18 mouse cellular contexts compared by ENCODE assay signal in genomic region chr3:87833482-87833881, GRCm38 (mm10). TPM values are rescaled to one million over a fixed set of nuclear protein-coding genes. Genes with fewer than 3 reads are reported as not detected.
DNase-seq lines count a peak whose midpoint lies in the region; ATAC-seq and TF ChIP-seq lines count a peak whose summit lies in the region.
"Had no signal": no experiment of that assay in that cellular context is flagged by ENCODE, and none has a peak within 500 bp of the region (broad histone marks: within the 10 kb centered on the region; RNA-seq: fewer than 3 reads in every experiment).

No protein-coding gene starts in this region.

- no peaks in the 10 kb centered on the region; the same call in 1 of the 2 replicates for H3K27me3 ChIP-seq in cerebellum, adult 2 months (ENCODE audit: control insufficient read depth, insufficient read depth, low read length)
- H3K27me3 ChIP-seq in liver, embryonic 14.5 days (ENCODE audit: control insufficient read depth, insufficient read depth, low read length), result no peaks in the 10 kb centered on the region
- H3K27me3 ChIP-seq: forebrain, embryonic 13.5 days had no signal

- peak; percentile 4; the same call in 1 of the 2 replicates for TF ChIP-seq CTCF in cerebellum, adult 2 months (IDR thresholded peaks at IDR 0.05; ENCODE audit: borderline replicate concordance, insufficient read depth, low read depth, low read length)
- TF ChIP-seq CTCF in liver, embryonic 14.5 days (IDR thresholded peaks at IDR 0.05; ENCODE audit: low read depth), result peak; percentile 38; the same call in 1 of the 2 replicates

- no peaks in the 10 kb centered on the region for H3K9me3 ChIP-seq in liver, embryonic 14.5 days (ENCODE audit: control insufficient read depth, low read length)
- H3K9me3 ChIP-seq: forebrain, embryonic 13.5 days; hindbrain, embryonic 13.5 days had no signal

- H3K9ac ChIP-seq in liver, embryonic 14.5 days (replicated peaks), result no peak overlapping the region
- H3K9ac ChIP-seq: forebrain, embryonic 13.5 days; hindbrain, embryonic 13.5 days had no signal

- H3K27ac ChIP-seq in cerebellum, adult 2 months (ENCODE audit: insufficient read depth, low read length), result no peak overlapping the region
- H3K27ac ChIP-seq in liver, embryonic 14.5 days, result no peak overlapping the region
- H3K27ac ChIP-seq: forebrain, embryonic 13.5 days; hindbrain, embryonic 13.5 days had no signal

- DNase-seq in cerebellum, adult 2 months, result no peak
- DNase-seq in cerebellum, postnatal 4 days (ENCODE audit: low spot score in 2 of 2), result no peak
- DNase-seq in liver, embryonic 14.5 days (ENCODE audit: low read depth in 3 of 3, low spot score in 3 of 3), result no peak
- DNase-seq in liver, result no peak
- DNase-seq in ES-CJ7 (ENCODE audit: low read depth, low spot score), result peak; percentile 51
- peak; percentile 35 for DNase-seq in thymus, postnatal 0 days (ENCODE audit: low spot score)
- DNase-seq in ovary, adult 18-20 months (ENCODE audit: low spot score), result no peak
- DNase-seq in heart, adult 18-20 months, result no peak
- DNase-seq: adrenal gland, postnatal 14 days; cerebellum, postnatal 36 days; gastrocnemius, postnatal 14 days; kidney, postnatal 14 days; layer of hippocampus, postnatal 36 days had no signal

- no peaks in the 10 kb centered on the region for H3K36me3 ChIP-seq in liver, embryonic 14.5 days (replicated peaks; ENCODE audit: control insufficient read depth, insufficient read depth, low read depth)
- H3K36me3 ChIP-seq: hindbrain, embryonic 13.5 days had no signal

- H3K4me3 ChIP-seq in cerebellum, adult 2 months (replicated peaks; ENCODE audit: insufficient read depth, low read depth, low read length), result no peak overlapping the region
- no peak overlapping the region for H3K4me3 ChIP-seq in liver, embryonic 14.5 days (ENCODE audit: insufficient read depth in 1 of 2, low read depth in 2 of 2, low read length in 2 of 2)
- H3K4me3 ChIP-seq: forebrain, embryonic 13.5 days; hindbrain, embryonic 13.5 days had no signal

- H3K4me1 ChIP-seq in cerebellum, adult 2 months (ENCODE audit: control insufficient read depth, insufficient read depth, low read length), result no peaks in the 10 kb centered on the region
- H3K4me1 ChIP-seq in liver, embryonic 14.5 days (replicated peaks; ENCODE audit: control insufficient read depth in 2 of 2, insufficient read depth in 2 of 2, low read length in 1 of 2), result no peaks in the 10 kb centered on the region; a peak in 1 of 4 replicates
- H3K4me1 ChIP-seq: forebrain, embryonic 13.5 days; hindbrain, embryonic 13.5 days had no signal

- no peak for ATAC-seq in liver, embryonic 14.5 days (ENCODE audit: insufficient read depth)
- ATAC-seq: forebrain, embryonic 13.5 days; midbrain, embryonic 16.5 days had no signal

- TF ChIP-seq EP300 in liver, embryonic 14.5 days (IDR thresholded peaks at IDR 0.05; ENCODE audit: low read depth), result no peak

- TF ChIP-seq POLR2A in cerebellum, adult 2 months (IDR thresholded peaks at IDR 0.05; ENCODE audit: borderline replicate concordance, insufficient read depth, low read length), result no peak

- H3K4me2 ChIP-seq in liver, embryonic 14.5 days (ENCODE audit: low read depth), result no peak overlapping the region
- H3K4me2 ChIP-seq: forebrain, embryonic 13.5 days; hindbrain, embryonic 13.5 days had no signal

- WGBS in cerebellum, adult 2 months, result 62% methylated on average over 5 of the region's 5 CpGs
- 50% methylated on average over 5 of the region's 5 CpGs for WGBS in liver, embryonic 14.5 days (ENCODE audit: insufficient replicate concordance)

RNA-seq across cellular contexts. Expression of gene Pear1, which starts 9.4 kb away (rescaled TPM):
- 7.4 and 8.5 TPM in 2 replicates for polyA plus RNA-seq in cerebellum, adult 2 months (2012; rRNA removed)
- 5.4 and 6.9 TPM in 2 replicates for polyA plus RNA-seq in liver, embryonic 14.5 days (2012; rRNA removed)
- polyA plus RNA-seq in liver, embryonic 14.5 days (2014; fragmentation: Nextera tagmentation; extraction: Ambion mirVana), result 3.8 and 4.5 TPM in 2 replicates
- 3.5 and 3.6 TPM in 2 replicates for polyA plus RNA-seq in thymus, postnatal 0 days (2015; fragmentation: Nextera tagmentation; extraction: Ambion mirVana)
- total RNA-seq in heart, adult 18-20 months (2021), result 10 to 100 TPM; 14.0 to 15.6 TPM

RNA-seq across cellular contexts. Expression of gene Sh2d2a, which starts 13.1 kb away (rescaled TPM):
- polyA plus RNA-seq in cerebellum, adult 2 months (2012; rRNA removed), result 0.05 TPM in 2 replicates
- polyA plus RNA-seq in liver, embryonic 14.5 days (2012; rRNA removed), result 0.04 and 0.09 TPM in 2 replicates
- polyA plus RNA-seq in liver, embryonic 14.5 days (2014; fragmentation: Nextera tagmentation; extraction: Ambion mirVana), result 0.10 and 0.13 TPM in 2 replicates
- 101 and 108 TPM in 2 replicates for polyA plus RNA-seq in thymus, postnatal 0 days (2015; fragmentation: Nextera tagmentation; extraction: Ambion mirVana)
- total RNA-seq in heart, adult 18-20 months (2021), result 1 to 10 TPM in 1 of 2 experiments, under 1 TPM in 1; 0.17 to 1.2 TPM
- total RNA-seq: layer of hippocampus, postnatal 36 days had no signal
- polyA plus RNA-seq: embryonic facial prominence, embryonic 14.5 days; forebrain, embryonic 13.5 days; hindbrain, embryonic 13.5 days; midbrain, embryonic 16.5 days; neural tube, embryonic 14.5 days had no signal

RNA-seq across cellular contexts. Expression of gene Insrr, which starts 36.7 kb away (rescaled TPM):
- 1.3 and 1.4 TPM in 2 replicates for polyA plus RNA-seq in cerebellum, adult 2 months (2012; rRNA removed)
- 0.02 TPM in 2 replicates for polyA plus RNA-seq in liver, embryonic 14.5 days (2012; rRNA removed)
- polyA plus RNA-seq in liver, embryonic 14.5 days (2014; fragmentation: Nextera tagmentation; extraction: Ambion mirVana), result not detected in 2 replicates
- 0.04 and 0.05 TPM in 2 replicates for polyA plus RNA-seq in thymus, postnatal 0 days (2015; fragmentation: Nextera tagmentation; extraction: Ambion mirVana)
- under 1 TPM in 1 of 2 experiments, not detected in 1; 0.10 TPM for total RNA-seq in heart, adult 18-20 months (2021)

RNA-seq across cellular contexts. Expression of gene Ntrk1, which starts 38.5 kb away (rescaled TPM):
- polyA plus RNA-seq in cerebellum, adult 2 months (2012; rRNA removed), result 2.5 and 2.8 TPM in 2 replicates
- 0.08 and 0.10 TPM in 2 replicates for polyA plus RNA-seq in liver, embryonic 14.5 days (2012; rRNA removed)
- 0.04 and 0.14 TPM in 2 replicates for polyA plus RNA-seq in liver, embryonic 14.5 days (2014; fragmentation: Nextera tagmentation; extraction: Ambion mirVana)
- 0.15 and 0.48 TPM in 2 replicates for polyA plus RNA-seq in thymus, postnatal 0 days (2015; fragmentation: Nextera tagmentation; extraction: Ambion mirVana)
- total RNA-seq in heart, adult 18-20 months (2021), result under 1 TPM in 1 of 2 experiments, not detected in 1; 0.57 TPM
- total RNA-seq: gastrocnemius, postnatal 14 days had no signal

RNA-seq across cellular contexts. Expression of gene Prcc, which starts 51.9 kb away (rescaled TPM):
- 47.6 and 48.8 TPM in 2 replicates for polyA plus RNA-seq in cerebellum, adult 2 months (2012; rRNA removed)
- 14.8 and 15.4 TPM in 2 replicates for polyA plus RNA-seq in liver, embryonic 14.5 days (2012; rRNA removed)
- polyA plus RNA-seq in liver, embryonic 14.5 days (2014; fragmentation: Nextera tagmentation; extraction: Ambion mirVana), result 5.0 and 6.7 TPM in 2 replicates
- polyA plus RNA-seq in thymus, postnatal 0 days (2015; fragmentation: Nextera tagmentation; extraction: Ambion mirVana), result 13.9 and 14.4 TPM in 2 replicates
- 10 to 100 TPM; 45.6 to 47.9 TPM for total RNA-seq in heart, adult 18-20 months (2021)

Comparison
In these comparisons a context has a peak if more than half of its experiments do, and no peak if none do; other contexts are left out.
1. DNase-seq: peak in ES-CJ7 (single experiment) and thymus, postnatal 0 days (single experiment); none in cerebellum, adult 2 months (0 of 2), cerebellum, postnatal 4 days (0 of 2), liver, embryonic 14.5 days (0 of 3), liver (single experiment), ovary, adult 18-20 months (single experiment) and heart, adult 18-20 months (0 of 2).
2. RNA of gene Sh2d2a, which starts 13.1 kb away (polyA plus RNA-seq): 101 to 108 TPM in thymus, postnatal 0 days; 0.04 to 0.13 TPM in liver, embryonic 14.5 days and 0.05 TPM in cerebellum, adult 2 months; every median in the first group is over 10 times any median in the second.